Mouse (Mus musculus) liver, adult (tissue): ENCODE measurements around the gene Nms.

Source experiments
- GATA4 ChIP-seq: IDR thresholded peaks from 2 replicates; pipeline ENCODE4 v1.6.1; 2014; ENCODE audit warnings: mild to moderate bottlenecking, low read length; ENCODE audit not compliant: insufficient replicate concordance

Gene Nms

GRCm38 (mm10) chr1:38938849-38939248, at the start of gene Nms:
Gene Nms (plus strand): TSS chr1:38939149.
- TF ChIP-seq GATA4 = no peak

GRCm38 (mm10) chr1:38891444-38891843, 47.5 kb upstream of the Nms start:
- TF ChIP-seq GATA4 = no peak

GRCm38 (mm10) chr1:38893081-38893480, 45.9 kb upstream of the Nms start:
- TF ChIP-seq GATA4 = no peak

- TF ChIP-seq GATA4 = no peak
Measured at GRCm38 (mm10) chr1:38897431-38898248, 41.3 kb upstream of the Nms start, which contains the start of gene Chst10. Gene Chst10 (minus strand): TSS chr1:38898161.

GRCm38 (mm10) chr1:38902571-38902970, 36.4 kb upstream of the Nms start:
- TF ChIP-seq GATA4 = no peak

GRCm38 (mm10) chr1:38903985-38904384, 35.0 kb upstream of the Nms start:
- TF ChIP-seq GATA4 = no peak

GRCm38 (mm10) chr1:38928996-38929395, 10.0 kb upstream of the Nms start:
- TF ChIP-seq GATA4 = no peak

- no peak for TF ChIP-seq GATA4
Measured at GRCm38 (mm10) chr1:38929468-38929867, 9.5 kb upstream of the Nms start.

GRCm38 (mm10) chr1:38930767-38931166, 8.2 kb upstream of the Nms start:
- TF ChIP-seq GATA4 = no peak

- no peak for TF ChIP-seq GATA4
Measured at GRCm38 (mm10) chr1:38934668-38935067, 4.3 kb upstream of the Nms start.

GRCm38 (mm10) chr1:38936780-38937179, 2.2 kb upstream of the Nms start:
- no peak for TF ChIP-seq GATA4

- no peak for TF ChIP-seq GATA4
Measured at GRCm38 (mm10) chr1:38939608-38940007, 659 bp downstream of the Nms start.

- TF ChIP-seq GATA4 = no peak
Measured at GRCm38 (mm10) chr1:38956457-38956856, 17.5 kb downstream of the Nms start.

- no peak for TF ChIP-seq GATA4
Measured at GRCm38 (mm10) chr1:38969116-38969515, 30.2 kb downstream of the Nms start.

- TF ChIP-seq GATA4 = no peak
Measured at GRCm38 (mm10) chr1:38971712-38972111, 32.8 kb downstream of the Nms start.

GRCm38 (mm10) chr1:38972986-38973592, 34.1 kb downstream of the Nms start:
- no peak for TF ChIP-seq GATA4
